Mouse (Mus musculus): ENCODE measurements around the gene Gm8068. TPM values are rescaled to one million over a fixed set of nuclear protein-coding genes. Genes with fewer than 3 reads are reported as not detected.
A peak's percentile ranks its signal among the peaks of the same experiment; 100 is the strongest.
"Not testable (repeated sequence)": the region's sequence is repeated elsewhere in the genome, so short reads cannot be mapped to it uniquely, and the experiment has no call there.

Gene Gm8068
- total RNA-seq (2021), result not detected

DNA sequence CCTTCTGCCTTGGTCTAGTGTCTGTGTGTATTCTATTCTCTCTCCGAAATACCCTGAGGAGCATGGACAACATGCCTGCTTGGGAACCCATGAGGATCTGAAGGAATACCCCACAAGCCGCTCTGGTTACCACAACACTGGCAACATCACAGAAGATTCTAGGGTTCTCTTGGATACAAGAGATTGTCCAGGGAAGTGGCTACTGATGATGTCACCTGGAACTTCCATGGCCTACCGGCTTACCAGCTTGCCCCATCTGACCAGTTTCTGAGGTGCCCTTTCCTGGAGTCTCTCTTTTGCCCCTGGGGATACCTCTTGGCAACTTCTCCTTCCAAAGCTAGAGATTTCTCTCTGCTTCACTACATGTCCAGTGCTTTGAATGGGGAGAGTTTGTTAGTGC lies at the start of gene Gm8068:
TSS of gene Gm8068 (minus strand) at position 101 of the 400 bp plus-strand sequence.
- DNase-seq (ENCODE audit: low spot score in 2 of 2); intact Hi-C loops (cut with DNase I): not testable (repeated sequence)

DNA sequence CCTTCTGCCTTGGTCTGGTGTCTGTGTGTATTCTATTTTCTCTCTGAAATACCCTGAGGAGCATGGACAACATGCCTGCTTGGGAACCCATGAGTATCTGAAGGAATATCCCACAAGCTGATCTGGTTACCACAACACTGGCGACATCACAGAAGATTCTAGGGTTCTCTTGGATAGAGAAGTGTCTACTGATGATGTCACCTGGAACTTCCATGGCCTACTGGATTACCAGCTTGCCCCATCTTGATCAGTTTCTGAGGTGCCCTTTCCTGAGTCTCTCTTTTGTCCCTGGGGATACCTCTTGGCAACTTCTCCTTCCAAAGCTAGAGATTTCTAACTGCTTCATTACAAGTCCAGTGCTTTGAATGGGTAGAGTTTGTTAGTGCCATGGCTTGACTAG lies 48.8 kb upstream of the Gm8068 start, which contains the start of gene Gm7929:
TSS of gene Gm7929 (minus strand) at position 101 of the 400 bp plus-strand sequence.
- DNase-seq (ENCODE audit: low spot score in 2 of 2); intact Hi-C loops (cut with DNase I): not testable (repeated sequence)

DNA sequence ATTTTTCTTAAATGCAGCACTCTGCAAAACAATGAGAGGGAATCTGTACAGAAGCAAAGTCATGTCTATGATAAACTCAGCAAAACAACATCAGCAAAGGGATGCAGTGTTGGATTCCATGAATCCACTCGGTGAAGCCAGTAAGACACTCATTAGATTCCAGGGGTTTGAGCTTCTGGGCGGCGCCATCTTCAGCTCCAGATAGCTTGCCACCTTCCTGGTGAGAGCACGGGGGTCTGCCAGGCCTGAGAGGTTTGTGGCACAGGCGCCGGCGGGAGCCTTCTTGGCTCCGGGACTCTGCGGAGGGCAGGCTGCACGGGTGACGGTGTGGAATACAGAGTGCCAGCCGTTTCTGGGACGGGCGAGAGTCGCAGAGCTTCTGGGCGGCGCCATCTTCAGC lies 21.8 kb upstream of the Gm8068 start:
- intact Hi-C loops (cut with DNase I); DNase-seq (ENCODE audit: low spot score in 2 of 2): not testable (repeated sequence)

- intact Hi-C loops (cut with DNase I); DNase-seq (ENCODE audit: low spot score in 2 of 2): not testable (repeated sequence)
These were observed 15.5 kb upstream of the Gm8068 start for GRCm38 (mm10) chr14:41717180-41717579.

DNA sequence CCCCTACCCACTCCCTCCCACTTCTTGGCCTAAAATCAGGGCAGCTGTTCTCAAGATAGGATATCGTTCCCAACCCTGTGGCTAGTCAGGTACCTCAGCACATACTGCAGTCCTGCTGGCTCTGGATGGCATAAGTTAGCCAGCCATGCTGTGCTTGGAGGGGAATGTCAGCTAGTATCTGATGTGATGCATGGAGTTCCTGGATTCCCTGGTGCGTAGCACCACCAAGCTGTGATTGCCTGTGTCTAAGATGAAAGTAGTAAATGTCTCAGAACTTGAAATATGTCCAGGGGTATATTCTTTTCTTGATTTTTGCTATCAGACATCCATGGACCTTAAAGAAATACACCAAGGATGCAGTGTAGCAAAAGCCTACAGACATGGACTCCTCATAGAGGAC lies 53.5 kb downstream of the Gm8068 start:
- peak; percentile 8 for DNase-seq (ENCODE audit: low spot score in 2 of 2)
- intact Hi-C loops (cut with DNase I), result not testable (repeated sequence)

Other genes starting within 250 kb of the Gm8068 start
- gene Gm7954, start 248.4 kb downstream of the Gm8068 start, total RNA-seq (2021), result not detected
- not detected for gene Gm3486, start 212.4 kb downstream of the Gm8068 start, total RNA-seq (2021)
- gene Gm7970, start 146.3 kb downstream of the Gm8068 start, total RNA-seq (2021), result not detected
- gene 1700049E17Rik2, start 128.7 kb downstream of the Gm8068 start, total RNA-seq (2021), result not detected
- not detected for gene Gm3072, start 77.3 kb downstream of the Gm8068 start, total RNA-seq (2021)
- not detected for gene Gm3676, start 55.4 kb downstream of the Gm8068 start, total RNA-seq (2021)
- not detected for gene Gm7929, start 48.7 kb upstream of the Gm8068 start, total RNA-seq (2021)
- not detected for gene Gm47189, start 70.6 kb upstream of the Gm8068 start, total RNA-seq (2021)
- not detected for gene Gm7980, start 205.4 kb upstream of the Gm8068 start, total RNA-seq (2021)
- gene 1700049E17Rik1, start 223.1 kb upstream of the Gm8068 start, total RNA-seq (2021), result not detected
- not detected for gene 1700024B05Rik, start 242.1 kb upstream of the Gm8068 start, total RNA-seq (2021)

All from left cerebral cortex, postnatal 36 days (tissue).